Mouse (Mus musculus) MEL (cell line): ENCODE measurements around the gene Agps. TPM values are rescaled to one million over a fixed set of nuclear protein-coding genes. Genes with fewer than 3 reads are reported as not detected.

Source experiments
- DNase-seq: peaks from one replicate; pipeline ENCODE4 v3.0.0; 2011; ENCODE audit warnings: low read depth, low spot score
- H3K27ac ChIP-seq: 2 replicates; pipeline ENCODE4 v1.5.1; 2012; ENCODE audit warnings: low read depth, mild to moderate bottlenecking, control low read depth, low read length, moderate library complexity; ENCODE audit not compliant: control insufficient read depth
- H3K27me3 ChIP-seq, 2 experiments: fragments of 150-350 bp in 1 of 2; sonication (generic) in 1 of 2; 2 replicates each; pipeline ENCODE4 v1.6.1; 2012; ENCODE audit warnings: low read length in 2 of 2, mild to moderate bottlenecking in 2 of 2, improper control_type of control experiment in 1 of 2, moderate library complexity in 1 of 2; ENCODE audit not compliant: insufficient read depth in 2 of 2, control insufficient read depth in 1 of 2
- H3K36me3 ChIP-seq, 2 experiments: 2 replicates each; pipeline ENCODE4 v1.6.1; 2012 to 2014; ENCODE audit warnings: low read length in 2 of 2, improper control_type of control experiment in 1 of 2, inconsistent platforms in 1 of 2, mild to moderate bottlenecking in 1 of 2; ENCODE audit not compliant: insufficient read depth in 2 of 2, control insufficient read depth in 1 of 2
- H3K4me1 ChIP-seq, 2 experiments: fragments of 150-350 bp in 1 of 2; sonication (generic) in 1 of 2; 2 replicates each; pipeline ENCODE4 v1.6.1; 2012; ENCODE audit warnings: low read length in 2 of 2, improper control_type of control experiment in 1 of 2, mild to moderate bottlenecking in 1 of 2; ENCODE audit not compliant: insufficient read depth in 2 of 2, control insufficient read depth in 1 of 2
- H3K4me3 ChIP-seq, 2 experiments: fragments of 150-350 bp in 1 of 2; sonication (generic) in 1 of 2; 2 replicates each; pipeline ENCODE4 v1.5.1; 2012; ENCODE audit warnings: low read depth in 2 of 2, low read length in 2 of 2, mild to moderate bottlenecking in 2 of 2, moderate library complexity in 2 of 2, control low read depth in 1 of 2, improper control_type of control experiment in 1 of 2; ENCODE audit not compliant: control insufficient read depth in 1 of 2, insufficient read depth in 1 of 2
- H3K79me2 ChIP-seq: 2 replicates; pipeline ENCODE4 v1.6.1; 2012; ENCODE audit warnings: mild to moderate bottlenecking, low read length, moderate library complexity; ENCODE audit not compliant: control insufficient read depth, poor library complexity, insufficient read depth
- H3K9ac ChIP-seq: 2 replicates; pipeline ENCODE4 v1.6.1; 2012; ENCODE audit warnings: low read depth, mild to moderate bottlenecking, control low read depth, low read length, moderate library complexity; ENCODE audit not compliant: control insufficient read depth, poor library complexity, severe bottlenecking
- H3K9me3 ChIP-seq: fragments of 150-350 bp; sonication (generic); replicated peaks from 2 replicates; pipeline ENCODE4 v1.6.1; 2012; ENCODE audit warnings: mild to moderate bottlenecking, low read length, improper control_type of control experiment, moderate library complexity; ENCODE audit not compliant: insufficient read depth
- BHLHE40 ChIP-seq: IDR thresholded peaks from 2 replicates; pipeline ENCODE4 v1.6.1; 2012; ENCODE audit warnings: low read depth, mild to moderate bottlenecking, inconsistent platforms, low read length, improper control_type of control experiment, borderline replicate concordance
- ELF1 ChIP-seq: IDR thresholded peaks from 2 replicates; pipeline ENCODE4 v1.6.1; 2014; ENCODE audit warnings: low read depth, mild to moderate bottlenecking, inconsistent platforms, low read length, improper control_type of control experiment, moderate library complexity
- ETS1 ChIP-seq: IDR thresholded peaks from 2 replicates; pipeline ENCODE4 v1.6.1; 2012; ENCODE audit warnings: low read depth, mild to moderate bottlenecking, inconsistent platforms, low read length, improper control_type of control experiment, moderate library complexity
- GABPA ChIP-seq: IDR thresholded peaks from 2 replicates; pipeline ENCODE4 v1.6.1; 2012; ENCODE audit warnings: low read depth, mild to moderate bottlenecking, inconsistent platforms, low read length, improper control_type of control experiment, moderate library complexity
- HCFC1 ChIP-seq: IDR thresholded peaks from 2 replicates; pipeline ENCODE4 v1.6.1; 2012; ENCODE audit warnings: low read depth, mild to moderate bottlenecking, inconsistent platforms, low read length, improper control_type of control experiment, moderate library complexity
- JUND ChIP-seq: IDR thresholded peaks from 2 replicates; pipeline ENCODE4 v1.6.1; 2011; ENCODE audit warnings: low read depth, mild to moderate bottlenecking, improper control_type of control experiment, low read length
- NRF1 ChIP-seq: IDR thresholded peaks from 2 replicates; pipeline ENCODE4 v1.6.1; 2014; ENCODE audit warnings: low read depth, mild to moderate bottlenecking, inconsistent platforms, low read length, improper control_type of control experiment, moderate library complexity; ENCODE audit not compliant: poor library complexity, insufficient read depth, severe bottlenecking
- POLR2AphosphoS2 ChIP-seq: IDR thresholded peaks from 2 replicates; pipeline ENCODE4 v1.6.1; 2011; ENCODE audit warnings: low read length, improper control_type of control experiment
- POLR2AphosphoS5 ChIP-seq: IDR thresholded peaks from 2 replicates; pipeline ENCODE4 v1.6.1; 2012; ENCODE audit warnings: low read depth, borderline replicate concordance, mild to moderate bottlenecking, inconsistent platforms, low read length, moderate library complexity, mixed read lengths
- RAD21 ChIP-seq: IDR thresholded peaks from 2 replicates; pipeline ENCODE4 v1.6.1; 2011; ENCODE audit warnings: mild to moderate bottlenecking, low read depth, low read length, improper control_type of control experiment
- SMC3 ChIP-seq: IDR thresholded peaks from 2 replicates; pipeline ENCODE4 v1.6.1; 2011; ENCODE audit warnings: low read depth, low read length, improper control_type of control experiment
- TAL1 ChIP-seq: IDR thresholded peaks from 2 replicates; pipeline ENCODE4 v1.6.1; 2012; ENCODE audit warnings: mild to moderate bottlenecking, inconsistent platforms, low read length, moderate library complexity, mixed read lengths
- TBP ChIP-seq: IDR thresholded peaks from 2 replicates; pipeline ENCODE4 v1.8.0; 2011; ENCODE audit warnings: low read depth, low read length, improper control_type of control experiment
- USF2 ChIP-seq, 2 experiments: IDR thresholded peaks; 2 replicates each; pipeline ENCODE4 v1.6.1; 2011 to 2012; ENCODE audit warnings: improper control_type of control experiment in 2 of 2, low read length in 2 of 2, borderline replicate concordance in 1 of 2, inconsistent platforms in 1 of 2, low read depth in 1 of 2, mild to moderate bottlenecking in 1 of 2; ENCODE audit not compliant: insufficient read depth in 1 of 2
- ZC3H11A ChIP-seq: IDR thresholded peaks from 2 replicates; pipeline ENCODE4 v1.6.1; 2012; ENCODE audit warnings: low read depth, mild to moderate bottlenecking, inconsistent platforms, low read length, improper control_type of control experiment
- ZKSCAN1 ChIP-seq: IDR thresholded peaks from 2 replicates; pipeline ENCODE4 v1.6.1; 2012; ENCODE audit warnings: low read depth, mild to moderate bottlenecking, inconsistent platforms, low read length, improper control_type of control experiment, moderate library complexity
- ZNF384 ChIP-seq: IDR thresholded peaks from 2 replicates; pipeline ENCODE4 v1.6.1; 2012; ENCODE audit warnings: low read depth, mild to moderate bottlenecking, inconsistent platforms, low read length, improper control_type of control experiment
- polyA plus RNA-seq, 2 experiments: library from polyadenylated mRNA; stranded (reverse) in 1 of 2; unstranded in 1 of 2; fragments of >175 nt in 1 of 2; fragments of >200 nt in 1 of 2; gene quantifications; 2 replicates each; pipeline versions ENCODE4 v1.2.1 to v1.2.4; 2012; ENCODE audit warnings: low replicate concordance in 2 of 2, low read depth in 1 of 2; ENCODE audit not compliant: insufficient read length in 2 of 2, insufficient read depth in 1 of 2, missing spikeins in 1 of 2
- total RNA-seq: library from RNA; depleted of rRNA; stranded (reverse); fragments of 300-350 nt; gene quantifications from 2 replicates; pipeline ENCODE4 v1.2.3, GENCODE M21; 2012

The Agps gene
- total and polyA plus RNA-seq, 3 experiments = 32.3 to 47.8 TPM; not detected in 1

DNA sequence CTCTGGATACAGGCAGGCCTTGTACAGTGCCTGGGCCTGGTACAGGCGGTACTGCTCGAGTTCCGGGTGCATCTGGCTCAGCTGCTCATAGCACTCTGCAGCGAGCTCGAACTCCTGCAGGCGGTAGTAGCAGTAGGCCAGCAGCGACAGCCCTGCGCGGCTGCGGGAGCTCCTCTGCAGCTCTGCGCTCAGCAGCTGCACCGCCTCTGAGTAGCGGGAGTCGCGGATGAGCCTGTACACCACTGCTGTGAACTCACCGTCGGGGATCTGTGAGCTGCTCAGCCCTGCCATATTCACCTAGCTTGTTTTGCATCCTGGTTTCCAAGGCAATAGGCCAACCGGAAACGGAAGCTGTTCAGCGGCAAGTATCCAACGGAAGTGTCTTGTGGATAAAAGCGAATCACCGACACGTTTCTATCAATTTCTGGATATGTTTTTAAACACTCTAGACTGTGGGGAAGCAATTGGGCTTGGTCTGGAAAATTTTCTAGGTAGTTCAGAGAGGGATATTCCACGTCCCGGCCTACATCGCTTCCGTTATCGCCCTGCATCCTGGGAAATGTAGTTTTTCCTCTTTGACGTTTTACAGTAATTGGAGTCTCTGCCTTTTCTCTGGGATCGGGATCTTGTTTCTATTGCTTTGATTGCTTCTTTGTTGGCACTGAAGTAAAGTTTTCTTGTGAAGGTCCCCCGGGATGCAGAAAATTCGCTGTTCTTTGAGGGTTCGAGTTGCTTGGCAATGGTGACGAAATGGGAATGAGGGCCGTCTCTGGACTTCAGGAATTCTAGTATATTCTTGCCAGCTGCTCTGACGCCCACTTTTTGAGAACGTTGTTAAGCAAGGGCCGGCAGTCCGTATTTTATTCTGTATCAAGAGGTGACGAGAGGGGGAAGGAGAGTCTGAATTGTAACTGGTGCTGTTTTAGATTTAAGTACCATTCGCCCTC is 106.4 kb downstream of the Agps start, which contains the start of gene Ttc30b:
Ttc30b (minus strand) TSS at position 469 of the 947 bp plus-strand sequence.
- Histone ChIP-seq H3K27me3 (no peaks in the 10 kb centered on the region; a peak in 2 of 4 replicates), H3K36me3 (no peaks in the 10 kb centered on the region), H3K9me3 (no peaks in the 10 kb centered on the region), H3K9ac (no peak within 1 kb of the TSS), H3K4me3 (no peak within 1 kb of the TSS), H3K4me1 (no peaks in the 10 kb centered on the region), H3K79me2 (no peaks in the 10 kb centered on the region), H3K27ac (no peak within 1 kb of the TSS)
- no peak for DNase-seq
- TF ChIP-seq TBP (no peak), GABPA (no peak), JUND (no peak), USF2 (IDR thresholded peaks at IDR 0.05; ENCODE audit: borderline replicate concordance in 1 of 2, insufficient read depth in 1 of 2, low read depth in 1 of 2, low read length in 2 of 2) (no peak), HCFC1 (no peak), RAD21 (no peak), BHLHE40 (no peak), NRF1 (no peak)

DNA sequence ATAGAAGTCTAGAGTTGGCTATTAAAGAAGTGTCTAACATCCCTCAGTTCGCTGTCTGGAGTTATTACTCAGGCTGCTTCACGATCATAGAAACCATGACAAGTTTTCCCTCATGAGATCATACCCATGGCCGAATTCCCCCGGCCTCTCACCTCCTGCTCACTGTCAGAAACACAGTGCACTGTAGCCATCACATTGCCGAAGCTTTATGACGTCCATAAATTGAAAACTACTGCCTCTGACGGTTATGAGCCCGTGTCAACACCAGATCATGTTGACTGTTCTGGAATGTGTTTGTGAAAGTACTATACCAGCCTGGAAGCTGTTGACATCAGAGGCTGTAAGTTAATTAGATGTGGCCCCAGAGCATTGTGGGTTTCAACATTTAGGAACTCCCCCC is 118.7 kb downstream of the Agps start:
- Histone ChIP-seq H3K79me2 (no peaks in the 10 kb centered on the region), H3K4me1 (no peaks in the 10 kb centered on the region), H3K27me3 (peaks cover 0 to 1% of the 10 kb centered on the region in 2 experiments; a peak in 3 of 4 replicates), H3K9ac (no peak overlapping the region), H3K36me3 (no peaks in the 10 kb centered on the region), H3K27ac (no peak overlapping the region), H3K4me3 (no peak overlapping the region), H3K9me3 (no peaks in the 10 kb centered on the region)
- TF ChIP-seq ETS1 (no peak), SMC3 (no peak), ZNF384 (no peak), HCFC1 (no peak), JUND (no peak), TBP (no peak), POLR2AphosphoS2 (no peak), POLR2AphosphoS5 (no peak), TAL1 (no peak), NRF1 (no peak), ELF1 (no peak), ZKSCAN1 (no peak), RAD21 (no peak), ZC3H11A (no peak)
- no peak for DNase-seq
